Mouse (Mus musculus) kidney, adult 2 months (tissue): ENCODE data around the gene Tas2r108. TPM values are rescaled to one million over a fixed set of nuclear protein-coding genes. Genes with fewer than 3 reads are reported as not detected.

ENCODE experiments used
- DNase-seq: peaks from one replicate; pipeline ENCODE4 v3.0.0; 2021
- H3K27ac ChIP-seq: fragments of 200-500 bp; 2 replicates; pipeline ENCODE4 v1.5.1; 2012; ENCODE audit warnings: low read depth, low read length, control low read depth, inconsistent platforms; ENCODE audit not compliant: insufficient read depth
- H3K27me3 ChIP-seq: fragments of 200-500 bp; replicated peaks from 2 replicates; pipeline ENCODE4 v1.6.1; 2012; ENCODE audit warnings: mild to moderate bottlenecking, moderate library complexity, low read length, inconsistent platforms; ENCODE audit not compliant: control insufficient read depth, insufficient read depth
- H3K36me3 ChIP-seq: fragments of 200-500 bp; 2 replicates; pipeline ENCODE4 v1.6.1; 2012; ENCODE audit warnings: mild to moderate bottlenecking, moderate library complexity, low read length, inconsistent platforms; ENCODE audit not compliant: control insufficient read depth, insufficient read depth
- H3K4me1 ChIP-seq: fragments of 200-500 bp; 2 replicates; pipeline ENCODE4 v1.6.1; 2011; ENCODE audit warnings: low read length; ENCODE audit not compliant: control insufficient read depth, insufficient read depth
- H3K4me3 ChIP-seq: fragments of 200-500 bp; 2 replicates; pipeline ENCODE4 v1.5.1; 2011; ENCODE audit warnings: mild to moderate bottlenecking, low read depth, low read length, control low read depth; ENCODE audit not compliant: insufficient read depth
- CTCF ChIP-seq: fragments of 200-500 bp; conservative IDR thresholded peaks from 2 replicates; pipeline ENCODE4 v1.5.1; 2011; ENCODE audit warnings: low read depth, mild to moderate bottlenecking, control low read depth, low read length, moderate library complexity, mixed read lengths; ENCODE audit not compliant: insufficient read depth, insufficient read length
- POLR2A ChIP-seq: fragments of 200-500 bp; IDR thresholded peaks from one replicate; pipeline ENCODE4 v1.6.1; 2011; ENCODE audit warnings: low read depth, low read length, control low read depth
- WGBS: fragments of 180-500 bp; shearing (Covaris S2); methylation state at CpG from one replicate; pipeline ENCODE4 v1.1.7; 2018; 5-methylcytosine and 5-hydroxymethylcytosine counted together
- polyA plus RNA-seq: library from polyadenylated mRNA; depleted of rRNA; stranded (reverse); fragments of >200 nt; gene quantifications from 2 replicates; pipeline ENCODE4 v1.2.3, GENCODE M21; 2012; rRNA removed

Tas2r108 gene
- 0.12 TPM in 1 of 2 replicates, not detected in the other for polyA plus RNA-seq

DNA sequence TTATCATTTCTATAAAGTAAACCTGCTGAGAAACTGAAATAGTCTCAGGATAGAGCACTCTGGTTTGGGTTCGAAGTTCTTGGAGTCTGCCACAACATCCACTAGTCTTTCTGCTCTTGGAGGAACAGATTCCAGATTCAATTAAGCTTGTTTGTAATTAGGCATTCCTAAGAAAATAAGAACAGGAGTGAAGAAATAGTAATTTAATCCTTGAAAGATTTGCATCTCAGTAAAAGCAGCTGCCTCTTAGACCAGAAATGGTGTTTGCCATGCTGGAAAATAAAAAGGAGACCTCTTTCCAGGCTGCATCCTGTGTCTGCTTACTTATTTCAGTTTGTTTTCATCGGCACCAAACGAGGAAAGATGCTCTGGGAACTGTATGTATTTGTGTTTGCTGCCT lies at the start of gene Tas2r108:
TSS of gene Tas2r108 (plus strand) at position 301 of the 400 bp plus-strand sequence.
- Histone ChIP-seq H3K27ac (no peak within 1 kb of the TSS), H3K27me3 (no peaks in the 10 kb centered on the region), H3K4me1 (no peaks in the 10 kb centered on the region), H3K4me3 (no peak within 1 kb of the TSS), H3K36me3 (no peaks in the 10 kb centered on the region)
- no peak for DNase-seq
- WGBS = 91% methylated on average over 3 of the region's 3 CpGs
- TF ChIP-seq CTCF = no peak
- no peak for TF ChIP-seq POLR2A

GRCm38 (mm10) chr6:40448626-40449025 lies 44.7 kb upstream of the Tas2r108 start:
- Histone ChIP-seq H3K36me3 (no peaks in the 10 kb centered on the region), H3K4me1 (no peaks in the 10 kb centered on the region), H3K4me3 (no peak overlapping the region), H3K27ac (no peak overlapping the region), H3K27me3 (no peaks in the 10 kb centered on the region)
- no peak for DNase-seq
- TF ChIP-seq CTCF = no peak
- TF ChIP-seq POLR2A = no peak

DNA sequence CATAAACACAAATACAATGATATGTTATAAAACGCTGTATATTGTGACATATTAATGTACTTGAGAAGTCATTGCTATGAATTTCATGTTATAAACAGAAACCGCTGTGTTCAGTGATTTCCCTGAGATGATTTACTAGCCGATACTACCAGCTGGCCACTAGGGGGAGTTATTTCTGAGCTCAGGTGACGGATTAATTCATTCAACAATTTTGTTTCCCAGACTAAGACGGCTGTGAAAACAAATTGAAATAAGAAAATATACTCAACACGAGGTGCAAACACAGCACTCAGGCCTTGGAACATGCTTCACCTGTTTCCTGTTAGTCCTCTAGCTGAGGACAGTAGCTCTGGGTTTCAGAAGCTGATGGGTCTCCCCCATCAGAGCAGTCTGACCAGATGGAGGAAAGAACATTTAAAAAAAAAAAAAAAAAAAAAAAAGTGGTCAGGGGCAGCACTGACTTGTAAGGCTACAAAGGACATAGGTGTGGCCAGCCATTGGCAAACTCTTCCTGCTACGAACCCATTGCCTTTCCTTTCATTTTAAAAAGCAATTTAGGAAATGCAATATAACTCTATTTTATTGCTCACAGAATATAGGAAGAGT lies 38.8 kb upstream of the Tas2r108 start:
- WGBS = 20% methylated on average over 7 of the region's 7 CpGs
- DNase-seq = peak; percentile 25
- Histone ChIP-seq H3K27ac (no peak overlapping the region), H3K4me1 (no peaks in the 10 kb centered on the region), H3K36me3 (no peaks in the 10 kb centered on the region), H3K27me3 (no peaks in the 10 kb centered on the region), H3K4me3 (no peak overlapping the region)
- no peak for TF ChIP-seq POLR2A
- TF ChIP-seq CTCF = no peak

DNA sequence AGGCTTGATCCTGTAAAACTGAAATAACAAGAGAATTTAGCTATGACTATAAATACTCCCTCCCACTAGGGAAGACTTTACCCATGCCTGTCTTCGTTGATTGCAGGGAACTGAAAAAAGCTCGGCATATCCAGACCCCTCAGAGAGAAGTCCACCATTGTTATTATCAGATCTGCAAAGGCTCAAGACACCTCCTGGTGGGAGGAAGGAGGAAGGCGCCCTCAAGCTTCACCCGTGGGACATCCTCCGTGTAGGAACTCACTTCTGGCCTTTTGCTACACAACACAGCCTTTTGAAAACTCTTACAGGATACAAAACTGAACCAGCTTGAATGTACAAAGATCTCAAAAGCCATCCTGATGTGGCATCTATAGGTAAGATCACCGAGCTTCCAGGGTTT lies 27.6 kb upstream of the Tas2r108 start:
- H3K27ac ChIP-seq = no peak overlapping the region
- H3K27me3 ChIP-seq = no peaks in the 10 kb centered on the region
- no peak for TF ChIP-seq POLR2A
- 49% methylated on average over 6 of the region's 6 CpGs for WGBS
- H3K36me3 ChIP-seq = no peaks in the 10 kb centered on the region
- DNase-seq = no peak
- no peak overlapping the region for H3K4me3 ChIP-seq
- no peaks in the 10 kb centered on the region for H3K4me1 ChIP-seq

- Histone ChIP-seq H3K4me3 (peak within 1 kb of the TSS; percentile 83), H3K27me3 (no peaks in the 10 kb centered on the region), H3K4me1 (peaks cover 3% of the 10 kb centered on the region; the same call in 1 of the 2 replicates), H3K36me3 (peaks cover 9% of the 10 kb centered on the region), H3K27ac (peak within 1 kb of the TSS; percentile 83)
- 1% methylated on average over 54 of the region's 54 CpGs for WGBS
- DNase-seq = peak; percentile 97
- TF ChIP-seq POLR2A = peak; percentile 80
- TF ChIP-seq CTCF = no peak
Measured at GRCm38 (mm10) chr6:40470916-40471719, 22.2 kb upstream of the Tas2r108 start, which contains the start of gene Ssbp1. Ssbp1 (plus strand) TSS chr6:40471352.

DNA sequence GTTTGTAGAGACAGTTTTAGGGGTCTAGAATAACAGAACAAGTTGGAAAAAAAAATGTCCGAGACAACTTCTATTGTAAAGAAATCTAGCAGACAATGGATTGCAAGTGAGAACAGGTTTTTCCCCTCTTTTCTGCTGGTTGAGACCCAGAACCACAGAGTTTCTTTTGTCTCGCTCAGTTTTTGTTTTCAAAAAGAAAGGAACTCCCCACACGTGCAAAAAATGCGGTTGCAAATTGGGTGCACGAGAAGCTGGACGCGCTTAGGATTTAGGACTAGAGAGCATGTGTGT lies 21.7 kb upstream of the Tas2r108 start:
- peaks cover 10% of the 10 kb centered on the region for H3K36me3 ChIP-seq
- under 1% methylated on average over 7 of the region's 7 CpGs for WGBS
- H3K27me3 ChIP-seq = no peaks in the 10 kb centered on the region
- peak overlapping the region; percentile 83 for H3K4me3 ChIP-seq
- DNase-seq = no peak
- TF ChIP-seq POLR2A = no peak
- no peak for TF ChIP-seq CTCF
- H3K27ac ChIP-seq = peak overlapping the region; percentile 83
- H3K4me1 ChIP-seq = peaks cover 3% of the 10 kb centered on the region; the same call in 1 of the 2 replicates

- peaks cover 15% of the 10 kb centered on the region for H3K36me3 ChIP-seq
- TF ChIP-seq CTCF (no peak), POLR2A (no peak)
Measured at GRCm38 (mm10) chr6:40476132-40476531, 17.2 kb upstream of the Tas2r108 start.

More at GRCm38 (mm10) chr6:40476132-40476531, 17.2 kb upstream of the Tas2r108 start:
- DNase-seq = no peak
- Histone ChIP-seq H3K27me3 (no peaks in the 10 kb centered on the region), H3K4me3 (no peak overlapping the region), H3K27ac (no peak overlapping the region), H3K4me1 (peaks cover 3% of the 10 kb centered on the region; the same call in 1 of the 2 replicates)
- WGBS = 73% methylated on average over 4 of the region's 4 CpGs
